Mouse (Mus musculus) embryonic fibroblast, embryonic 13.5 days (primary cell): ENCODE results near the gene Abcc2. TPM values are rescaled to one million over a fixed set of nuclear protein-coding genes. Genes with fewer than 3 reads are reported as not detected.

Experiments used
- H3K27ac ChIP-seq: 2 replicates; pipeline ENCODE4 v1.5.1; 2012; ENCODE audit warnings: low read length, control low read depth, inconsistent platforms; ENCODE audit not compliant: insufficient read depth
- H3K4me1 ChIP-seq: 2 replicates; pipeline ENCODE4 v1.6.1; 2011; ENCODE audit warnings: low read length; ENCODE audit not compliant: control insufficient read depth, insufficient read depth
- H3K4me3 ChIP-seq: 2 replicates; pipeline ENCODE4 v1.5.1; 2011; ENCODE audit warnings: mild to moderate bottlenecking, control low read depth, low read length; ENCODE audit not compliant: insufficient read depth
- CTCF ChIP-seq: IDR thresholded peaks from 2 replicates; pipeline ENCODE4 v1.5.1; 2011; ENCODE audit warnings: mild to moderate bottlenecking, control low read depth, low read length, moderate library complexity, borderline replicate concordance; ENCODE audit not compliant: insufficient read depth
- POLR2A ChIP-seq: IDR thresholded peaks from 2 replicates; pipeline ENCODE4 v1.6.1; 2011; ENCODE audit warnings: low read depth, mild to moderate bottlenecking, control low read depth, low read length, moderate library complexity
- polyA plus RNA-seq: library from polyadenylated mRNA; stranded (reverse); fragments of >200 nt; gene quantifications from 2 replicates; pipeline ENCODE4 v1.2.4, GENCODE M21; 2011; ENCODE audit warnings: low read depth; ENCODE audit not compliant: missing spikeins, insufficient read length

Gene Abcc2
- polyA plus RNA-seq = not detected in 2 replicates

- H3K4me1 ChIP-seq = no peaks in the 10 kb centered on the region
- TF ChIP-seq POLR2A (no peak), CTCF (no peak)
- H3K4me3 ChIP-seq = no peak within 1 kb of the TSS
- no peak within 1 kb of the TSS for H3K27ac ChIP-seq
Observed at GRCm38 (mm10) chr19:43781980-43782379, at the start of gene Abcc2. Gene Abcc2, plus strand, starts transcription at chr19:43782192.

DNA sequence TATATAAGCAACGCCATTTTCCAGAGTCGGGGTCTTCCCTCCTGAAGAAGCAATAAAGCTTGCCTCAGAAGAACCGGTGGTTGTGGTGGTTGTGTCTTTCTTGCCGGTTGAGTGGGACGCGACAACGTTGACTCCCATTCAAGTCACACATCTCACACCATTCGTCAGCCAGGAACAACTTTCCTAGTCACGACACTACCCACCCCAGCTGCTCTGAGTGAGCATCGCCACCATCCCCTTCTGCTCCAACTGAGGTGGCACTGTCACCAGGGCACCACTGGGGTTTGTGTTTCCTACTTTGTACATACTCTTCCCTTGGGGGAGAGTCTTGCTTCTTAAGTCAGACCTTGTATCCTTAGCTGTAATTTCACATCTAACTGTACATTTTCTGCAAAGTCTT, 43.6 kb upstream of the Abcc2 start:
- Histone ChIP-seq H3K4me1 (no peaks in the 10 kb centered on the region), H3K27ac (no peak overlapping the region), H3K4me3 (no peak overlapping the region)
- TF ChIP-seq POLR2A = no peak
- no peak for TF ChIP-seq CTCF

DNA sequence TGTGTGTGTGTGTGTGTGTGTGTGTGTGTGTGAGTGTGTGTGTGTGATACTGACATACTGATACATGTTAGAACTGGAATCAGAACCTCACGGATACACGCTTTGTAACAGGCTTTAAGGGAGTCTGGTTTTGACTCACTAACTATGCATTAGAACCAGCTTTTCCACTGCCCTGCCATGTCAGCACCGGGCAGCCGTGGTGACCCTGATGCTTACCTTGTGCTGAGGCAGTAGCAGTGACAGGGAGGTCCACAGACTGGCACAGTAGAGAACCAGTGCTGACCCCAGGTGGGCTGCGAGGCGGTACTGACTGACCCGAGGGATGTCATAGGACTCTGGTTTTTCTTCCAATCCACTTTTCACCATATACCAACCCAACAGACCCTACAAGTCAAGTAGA, 38.6 kb upstream of the Abcc2 start:
- Histone ChIP-seq H3K27ac (no peak overlapping the region), H3K4me3 (no peak overlapping the region), H3K4me1 (no peaks in the 10 kb centered on the region)
- no peak for TF ChIP-seq POLR2A
- no peak for TF ChIP-seq CTCF

DNA sequence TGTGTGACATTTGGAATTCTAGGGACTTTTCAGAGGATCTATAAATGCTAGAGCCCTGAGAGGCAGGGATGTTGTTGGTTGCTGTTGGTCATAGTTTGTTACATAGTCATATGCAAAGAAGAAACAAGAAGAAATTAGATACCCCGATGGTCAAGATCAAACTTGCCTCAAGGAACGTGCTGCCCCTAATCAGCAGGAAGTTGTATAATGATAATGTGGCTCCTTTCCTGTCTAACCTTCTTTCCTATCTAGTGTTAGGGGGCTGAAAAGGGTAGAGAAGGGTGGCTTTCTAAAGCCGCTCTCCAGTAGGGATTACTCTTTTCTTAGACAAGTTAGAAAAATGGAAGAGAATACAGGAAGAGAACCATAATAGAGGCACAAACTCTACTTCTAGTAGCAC, 36.3 kb upstream of the Abcc2 start:
- Histone ChIP-seq H3K4me1 (no peaks in the 10 kb centered on the region), H3K4me3 (no peak overlapping the region), H3K27ac (no peak overlapping the region)
- TF ChIP-seq CTCF (no peak), POLR2A (no peak)

- Histone ChIP-seq H3K4me3 (no peak overlapping the region), H3K4me1 (no peaks in the 10 kb centered on the region), H3K27ac (no peak overlapping the region)
- TF ChIP-seq POLR2A = no peak
- no peak for TF ChIP-seq CTCF
Observed at GRCm38 (mm10) chr19:43747877-43748276, 34.1 kb upstream of the Abcc2 start.

GRCm38 (mm10) chr19:43750008-43750407, 32.0 kb upstream of the Abcc2 start:
- Histone ChIP-seq H3K27ac (no peak overlapping the region), H3K4me1 (no peaks in the 10 kb centered on the region), H3K4me3 (no peak overlapping the region)
- no peak for TF ChIP-seq POLR2A
- no peak for TF ChIP-seq CTCF

DNA sequence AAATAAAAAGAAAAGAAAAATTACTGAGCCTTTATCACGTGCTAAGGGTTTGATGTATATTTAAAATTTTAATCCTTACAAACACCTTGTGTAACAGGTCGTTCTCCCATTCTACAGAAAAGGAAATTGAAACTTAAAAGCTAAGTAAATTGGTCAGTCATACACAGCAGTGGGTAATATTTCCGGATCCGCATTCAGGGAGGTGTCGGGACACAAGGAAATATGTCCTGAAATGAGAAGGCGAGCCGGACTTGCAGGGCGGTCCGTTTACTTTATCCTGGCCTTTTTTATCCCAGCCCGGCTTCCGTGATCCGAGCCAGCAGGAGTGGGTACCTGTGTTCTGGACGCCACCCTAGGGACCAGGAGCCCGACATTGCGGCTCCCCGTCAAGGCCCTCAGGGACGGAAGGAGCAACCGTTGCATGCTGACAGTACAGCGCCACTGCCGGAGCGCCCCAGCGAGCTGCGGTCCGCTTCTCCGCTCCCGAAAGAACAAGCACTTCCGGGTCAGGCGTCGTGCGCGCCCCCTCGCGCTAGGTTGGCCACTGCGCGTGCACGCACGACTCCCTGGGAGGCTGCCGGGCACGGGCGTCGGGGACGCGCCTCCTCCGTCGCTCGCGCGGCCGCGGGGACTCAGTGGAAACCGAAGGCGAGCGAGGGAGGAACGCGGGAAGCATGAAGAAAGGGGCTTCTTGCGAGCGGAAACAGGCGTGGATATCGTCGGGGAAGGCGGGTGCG, 29.3 kb upstream of the Abcc2 start, which contains the start of the genes Cutc and Cox15:
Gene Cutc, plus strand, starts transcription at position 508 of the 737 bp plus-strand sequence.
Gene Cox15, minus strand, starts transcription at position 512 of the 737 bp plus-strand sequence.
- no peaks in the 10 kb centered on the region for H3K4me1 ChIP-seq
- peak; percentile 92 for TF ChIP-seq POLR2A
- peak; percentile 25; the same call in 1 of the 2 replicates for TF ChIP-seq CTCF
- H3K4me3 ChIP-seq = peak within 1 kb of the TSS; percentile 69
- H3K27ac ChIP-seq = peak within 1 kb of the TSS; percentile 83

DNA sequence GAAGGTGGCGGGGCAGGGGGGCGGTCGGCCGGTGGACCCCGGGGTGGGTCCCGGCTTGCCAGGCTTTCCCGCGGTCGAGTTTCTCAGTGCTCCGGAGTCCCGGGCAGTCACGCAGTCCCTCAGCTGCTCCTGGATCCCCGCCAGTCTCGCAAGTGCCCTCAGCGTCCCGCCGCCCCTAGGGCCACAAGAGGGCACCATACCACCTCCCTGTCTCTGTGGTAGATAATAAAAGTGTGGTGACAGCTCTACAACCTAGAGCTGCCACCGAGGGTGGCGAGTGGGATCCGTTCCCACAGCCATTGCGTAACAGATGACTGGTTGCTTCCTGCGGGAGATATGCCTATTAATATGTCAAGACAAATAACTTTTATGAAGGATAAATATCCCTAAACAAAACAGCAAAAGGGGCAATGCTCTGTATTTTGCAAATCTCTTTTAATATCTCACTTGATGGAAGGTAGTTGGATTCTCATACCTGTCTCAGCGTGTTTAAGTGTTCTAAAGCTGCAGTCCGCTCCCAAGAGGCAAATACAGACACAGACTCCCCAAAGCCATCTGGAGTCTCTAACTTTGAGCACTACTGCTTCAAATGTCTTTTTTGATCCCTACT, 28.7 kb upstream of the Abcc2 start:
- Histone ChIP-seq H3K27ac (peak overlapping the region; percentile 83), H3K4me3 (peak overlapping the region; percentile 69), H3K4me1 (no peaks in the 10 kb centered on the region)
- peak; percentile 77; the same call in 1 of the 2 replicates for TF ChIP-seq CTCF
- no peak for TF ChIP-seq POLR2A

GRCm38 (mm10) chr19:43754237-43754636, 27.8 kb upstream of the Abcc2 start:
- TF ChIP-seq POLR2A = no peak
- TF ChIP-seq CTCF = no peak
- no peak overlapping the region for H3K27ac ChIP-seq
- no peaks in the 10 kb centered on the region for H3K4me1 ChIP-seq
- H3K4me3 ChIP-seq = no peak overlapping the region

DNA sequence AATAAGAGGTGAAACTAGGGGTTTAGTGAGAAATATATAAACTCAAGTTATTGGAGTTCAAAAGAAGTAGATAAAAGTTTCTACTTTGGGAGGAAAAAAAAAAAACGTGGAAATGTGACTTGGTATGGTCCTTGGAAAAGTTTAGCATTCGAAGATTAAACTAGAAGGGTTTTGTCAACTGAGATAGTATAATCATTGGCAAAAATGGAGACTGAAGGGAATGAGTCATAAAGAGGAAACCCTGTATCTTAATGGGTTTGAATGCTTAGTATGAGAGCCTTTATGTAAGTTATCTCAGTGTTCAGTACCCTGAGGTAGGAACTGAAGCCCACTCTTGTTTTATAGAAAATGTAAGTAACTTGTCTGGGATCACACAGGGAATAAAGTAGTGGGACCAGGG, 27.1 kb upstream of the Abcc2 start:
- no peak for TF ChIP-seq CTCF
- TF ChIP-seq POLR2A = no peak
- H3K4me3 ChIP-seq = no peak overlapping the region

DNA sequence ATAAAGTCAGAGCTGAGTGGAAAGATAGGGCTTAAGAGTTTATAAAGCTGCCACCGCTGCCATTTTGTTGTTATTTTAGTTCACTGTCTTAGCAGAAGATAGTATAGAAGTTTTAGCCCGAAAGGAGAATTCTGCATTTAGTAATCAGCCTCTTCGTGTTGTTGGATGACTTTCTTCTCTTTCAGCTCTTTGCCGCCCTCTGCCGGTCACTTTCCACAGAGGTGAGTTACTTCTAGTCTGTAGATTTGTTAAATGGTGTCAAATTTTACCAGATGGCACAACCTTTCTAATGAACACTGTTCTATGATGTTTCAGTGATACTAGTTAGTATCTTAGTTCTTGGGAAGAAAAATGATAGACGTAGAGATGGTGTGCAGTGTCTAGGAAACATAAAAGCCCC, 21.5 kb upstream of the Abcc2 start:
- no peaks in the 10 kb centered on the region for H3K4me1 ChIP-seq
- H3K4me3 ChIP-seq = no peak overlapping the region
- H3K27ac ChIP-seq = no peak overlapping the region
- TF ChIP-seq POLR2A = no peak
- TF ChIP-seq CTCF = no peak

More for the DNA sequence above, 27.1 kb upstream of the Abcc2 start:
- Histone ChIP-seq H3K4me1 (no peaks in the 10 kb centered on the region), H3K27ac (no peak overlapping the region)
